Mouse (Mus musculus) neural tube, embryonic 11.5 days (tissue): ENCODE results near the gene Cacybp. TPM values are rescaled to one million over a fixed set of nuclear protein-coding genes. Genes with fewer than 3 reads are reported as not detected.

Experiments
- ATAC-seq: fragments of 200-750 bp; cut with Nextera tagmentation; 2 replicates; pipeline ENCODE4 v1.8.0; 2017; ENCODE audit warnings: moderate number of reproducible peaks, mild to moderate bottlenecking, moderate TSS enrichment, moderate library complexity; ENCODE audit not compliant: insufficient read depth, low FRiP score, low TSS enrichment
- DNase-seq: peaks from one replicate; pipeline ENCODE4 v3.0.0-alpha.2; 2015; ENCODE audit warnings: low spot score
- H3K27ac ChIP-seq: fragments of 300-500 bp; sonication (generic); 2 replicates; pipeline ENCODE4 v1.5.1; 2014; ENCODE audit warnings: low read depth, mild to moderate bottlenecking, low read length
- H3K27me3 ChIP-seq: fragments of 300-500 bp; sonication (generic); 2 replicates; pipeline ENCODE4 v1.6.1; 2014; ENCODE audit warnings: mild to moderate bottlenecking, low read length, mixed read lengths; ENCODE audit not compliant: control insufficient read depth, insufficient read depth
- H3K36me3 ChIP-seq: fragments of 300-500 bp; sonication (generic); 2 replicates; pipeline ENCODE4 v1.6.1; 2014; ENCODE audit warnings: mild to moderate bottlenecking, low read length, moderate library complexity, mixed read lengths; ENCODE audit not compliant: control insufficient read depth, insufficient read depth
- H3K4me1 ChIP-seq: fragments of 300-500 bp; sonication (generic); 2 replicates; pipeline ENCODE4 v1.6.1; 2014; ENCODE audit warnings: low read length, mixed read lengths; ENCODE audit not compliant: control insufficient read depth, insufficient read depth
- H3K4me2 ChIP-seq: fragments of 300-500 bp; sonication (generic); 2 replicates; pipeline ENCODE4 v1.6.1; 2014; ENCODE audit warnings: low read depth, mild to moderate bottlenecking, moderate library complexity
- H3K4me3 ChIP-seq: fragments of 300-500 bp; sonication (generic); 2 replicates; pipeline ENCODE4 v1.5.1; 2014; ENCODE audit warnings: low read depth, low read length
- H3K9ac ChIP-seq: fragments of 300-500 bp; sonication (generic); 2 replicates; pipeline ENCODE4 v1.6.1; 2014; ENCODE audit warnings: mild to moderate bottlenecking, low read length
- H3K9me3 ChIP-seq: fragments of 300-500 bp; sonication (generic); 2 replicates; pipeline ENCODE4 v1.6.1; 2016; ENCODE audit warnings: low read length; ENCODE audit not compliant: control insufficient read depth
- WGBS: fragments of 180-500 bp; shearing (Covaris S2); extraction: QIAGEN DNeasy Blood & Tissue Kit; methylation state at CpG from one replicate; pipeline ENCODE4 v1.1.7; 2014; 5-methylcytosine and 5-hydroxymethylcytosine counted together
- polyA plus RNA-seq: library from polyadenylated mRNA; unstranded; fragments of >200 nt; fragmentation: Nextera tagmentation; extraction: Ambion mirVana; gene quantifications from 2 replicates; pipeline ENCODE4 v1.2.1, GENCODE M21; 2014

Cacybp gene
- polyA plus RNA-seq: 295 and 310 TPM in 2 replicates

GRCm38 (mm10) chr1:160212703-160213669 lies at the start of gene Cacybp:
Gene Cacybp (minus strand): TSS chr1:160212875.
- Histone ChIP-seq H3K9me3 (no peaks in the 10 kb centered on the region), H3K4me1 (peaks cover 16% of the 10 kb centered on the region), H3K27me3 (no peaks in the 10 kb centered on the region), H3K36me3 (no peaks in the 10 kb centered on the region), H3K4me3 (peak within 1 kb of the TSS; percentile 89), H3K9ac (peak within 1 kb of the TSS; percentile 94), H3K27ac (peak within 1 kb of the TSS; percentile 98), H3K4me2 (peak within 1 kb of the TSS; percentile 69)
- under 1% methylated on average over 75 of the region's 76 CpGs for WGBS
- DNase-seq (peak; percentile 100), ATAC-seq (peak; percentile 95)

DNA sequence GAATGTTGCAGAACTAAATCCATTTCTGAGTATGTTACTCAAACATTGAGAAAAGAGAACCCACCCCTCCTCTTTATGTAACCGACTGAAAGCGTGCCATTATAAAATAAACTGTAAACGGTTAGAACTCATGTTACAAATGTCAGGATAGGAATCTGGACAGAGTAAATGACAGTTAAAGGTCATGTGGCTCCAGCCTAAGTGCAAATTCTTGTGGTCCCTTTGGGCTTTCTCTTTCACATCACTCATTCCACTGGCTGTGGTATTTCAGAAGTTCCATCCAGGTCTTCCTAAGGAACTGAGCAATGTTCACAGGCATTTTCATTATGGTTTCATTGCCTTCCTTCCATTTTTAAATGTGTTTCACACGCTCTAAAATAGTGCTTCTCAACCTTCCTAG lies 49.7 kb upstream of the Cacybp start:
- Histone ChIP-seq H3K4me2 (no peak overlapping the region), H3K27ac (no peak overlapping the region), H3K27me3 (no peaks in the 10 kb centered on the region), H3K9me3 (no peaks in the 10 kb centered on the region), H3K36me3 (no peaks in the 10 kb centered on the region), H3K9ac (no peak overlapping the region), H3K4me1 (no peaks in the 10 kb centered on the region), H3K4me3 (no peak overlapping the region)
- 76% methylated on average over 4 of the region's 4 CpGs for WGBS
- DNase-seq: no peak
- no peak for ATAC-seq

GRCm38 (mm10) chr1:160261849-160262248 lies 49.2 kb upstream of the Cacybp start:
- Histone ChIP-seq H3K36me3 (no peaks in the 10 kb centered on the region), H3K4me1 (no peaks in the 10 kb centered on the region), H3K27ac (no peak overlapping the region), H3K4me3 (no peak overlapping the region), H3K4me2 (no peak overlapping the region), H3K9ac (no peak overlapping the region), H3K27me3 (no peaks in the 10 kb centered on the region), H3K9me3 (no peaks in the 10 kb centered on the region)
- DNase-seq (no peak), ATAC-seq (no peak)
- 81% methylated on average over 2 of the region's 2 CpGs for WGBS

GRCm38 (mm10) chr1:160260605-160261004 lies 47.9 kb upstream of the Cacybp start:
- Histone ChIP-seq H3K36me3 (no peaks in the 10 kb centered on the region), H3K4me1 (no peaks in the 10 kb centered on the region), H3K4me2 (no peak overlapping the region), H3K27ac (no peak overlapping the region), H3K9ac (no peak overlapping the region), H3K4me3 (no peak overlapping the region), H3K9me3 (no peaks in the 10 kb centered on the region), H3K27me3 (no peaks in the 10 kb centered on the region)
- DNase-seq (no peak), ATAC-seq (no peak)
- 87% methylated on average over 4 of the region's 4 CpGs for WGBS

GRCm38 (mm10) chr1:160259884-160260283 lies 47.2 kb upstream of the Cacybp start:
- Histone ChIP-seq H3K9ac (no peak overlapping the region), H3K4me1 (no peaks in the 10 kb centered on the region), H3K4me3 (no peak overlapping the region), H3K9me3 (no peaks in the 10 kb centered on the region), H3K4me2 (no peak overlapping the region), H3K27ac (no peak overlapping the region), H3K36me3 (no peaks in the 10 kb centered on the region), H3K27me3 (no peaks in the 10 kb centered on the region)
- ATAC-seq (no peak), DNase-seq (no peak)
- WGBS: 63% methylated on average over 7 of the region's 7 CpGs

GRCm38 (mm10) chr1:160253108-160253507 lies 40.4 kb upstream of the Cacybp start:
- 91% methylated on average over 2 of the region's 2 CpGs for WGBS
- no peaks in the 10 kb centered on the region for H3K9me3 ChIP-seq
- no peak overlapping the region for H3K4me3 ChIP-seq
- H3K4me1 ChIP-seq: no peaks in the 10 kb centered on the region
- DNase-seq: no peak
- no peak overlapping the region for H3K27ac ChIP-seq
- H3K27me3 ChIP-seq: no peaks in the 10 kb centered on the region
- no peak overlapping the region for H3K4me2 ChIP-seq
- H3K9ac ChIP-seq: no peak overlapping the region
- ATAC-seq: no peak
- no peaks in the 10 kb centered on the region for H3K36me3 ChIP-seq

DNA sequence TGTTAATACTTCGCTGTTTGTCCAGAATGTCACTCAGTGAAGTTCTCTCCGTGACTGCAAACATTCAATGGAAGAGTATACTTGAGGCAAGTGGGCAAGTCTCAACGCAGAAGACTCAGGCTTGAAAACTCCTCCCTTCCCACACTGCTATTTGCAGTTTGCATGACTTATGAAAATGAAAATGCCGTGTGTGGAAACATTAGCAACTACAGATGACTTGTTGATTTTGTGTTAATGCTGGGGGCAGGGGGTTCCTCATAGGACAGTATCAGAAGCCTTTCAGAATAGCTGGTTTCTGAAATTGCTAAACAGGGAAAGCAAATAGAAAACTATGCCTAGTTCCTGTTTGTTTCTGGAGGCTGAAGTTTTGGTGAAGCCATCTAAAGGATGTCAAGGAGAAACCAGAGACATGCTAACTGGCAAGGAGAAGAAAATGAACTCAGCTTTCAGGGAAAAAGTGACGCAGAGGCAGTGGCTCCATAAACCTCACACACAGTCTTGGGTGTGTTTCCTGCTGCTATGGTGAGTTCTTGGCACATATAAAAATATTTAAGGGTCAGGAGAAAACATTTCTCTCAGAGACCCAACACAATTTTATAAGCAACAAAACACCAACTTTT lies 38.8 kb upstream of the Cacybp start:
- Histone ChIP-seq H3K9ac (no peak overlapping the region), H3K27me3 (no peaks in the 10 kb centered on the region), H3K4me1 (no peaks in the 10 kb centered on the region), H3K4me3 (no peak overlapping the region), H3K36me3 (no peaks in the 10 kb centered on the region), H3K4me2 (no peak overlapping the region), H3K27ac (no peak overlapping the region), H3K9me3 (no peaks in the 10 kb centered on the region)
- ATAC-seq: no peak
- no peak for DNase-seq
- 82% methylated on average over 5 of the region's 5 CpGs for WGBS

DNA sequence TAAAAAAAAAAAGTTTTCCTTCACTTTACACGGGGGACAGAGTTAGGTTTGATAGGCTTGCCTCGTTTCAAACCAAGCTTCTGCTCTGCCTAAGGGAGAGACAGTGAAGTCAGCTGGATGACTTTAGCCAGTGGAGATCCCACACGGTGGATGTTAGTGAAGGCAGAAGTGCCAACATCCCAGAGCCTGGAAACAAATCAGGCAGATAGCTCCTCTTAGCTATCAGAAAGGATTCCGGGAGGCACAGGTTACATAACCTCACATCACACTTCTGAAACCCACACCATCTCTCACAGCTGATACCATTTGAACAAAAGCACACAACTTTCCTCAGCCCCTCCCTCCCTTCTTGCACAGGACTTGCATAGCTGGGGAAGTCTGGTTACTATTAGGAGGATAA lies 38.1 kb upstream of the Cacybp start:
- Histone ChIP-seq H3K4me2 (no peak overlapping the region), H3K4me3 (no peak overlapping the region), H3K4me1 (no peaks in the 10 kb centered on the region), H3K27me3 (no peaks in the 10 kb centered on the region), H3K27ac (no peak overlapping the region), H3K9ac (no peak overlapping the region), H3K36me3 (no peaks in the 10 kb centered on the region), H3K9me3 (no peaks in the 10 kb centered on the region)
- no peak for ATAC-seq
- no peak for DNase-seq
- 74% methylated on average over 4 of the region's 4 CpGs for WGBS
